Mouse (Mus musculus) heart, embryonic 14.5 days (tissue): ENCODE data around the gene Sall4. TPM values are rescaled to one million over a fixed set of nuclear protein-coding genes. Genes with fewer than 3 reads are reported as not detected.
A peak's percentile ranks its signal among the peaks of the same experiment; 100 is the strongest.

ENCODE experiments used
- ATAC-seq: fragments of 200-750 bp; cut with Nextera tagmentation; 2 replicates; pipeline ENCODE4 v1.8.0; 2017; ENCODE audit warnings: low read depth, moderate TSS enrichment; ENCODE audit not compliant: insufficient number of reproducible peaks, insufficient read depth, low FRiP score
- H3K27ac ChIP-seq, 2 experiments: fragments of 200-500 bp in 1 of 2; fragments of 300-500 bp in 1 of 2; sonication (generic) in 1 of 2; replicated peaks in 1 of 2; 2 replicates each; pipeline ENCODE4 v1.5.1; 2012 to 2014; ENCODE audit warnings: low read depth in 2 of 2, low read length in 2 of 2, control low read depth in 1 of 2, mild to moderate bottlenecking in 1 of 2, mixed read lengths in 1 of 2; ENCODE audit not compliant: control insufficient read depth in 1 of 2, insufficient read depth in 1 of 2
- H3K27me3 ChIP-seq: fragments of 300-500 bp; sonication (generic); 2 replicates; pipeline ENCODE4 v1.6.1; 2014; ENCODE audit warnings: mild to moderate bottlenecking, low read length, control low read depth; ENCODE audit not compliant: control insufficient read depth, insufficient read depth
- H3K36me3 ChIP-seq: fragments of 300-500 bp; sonication (generic); 2 replicates; pipeline ENCODE4 v1.6.1; 2014; ENCODE audit warnings: mild to moderate bottlenecking, control low read depth, low read length, mixed read lengths; ENCODE audit not compliant: control insufficient read depth, insufficient read depth
- H3K4me1 ChIP-seq, 2 experiments: fragments of 200-500 bp in 1 of 2; fragments of 300-500 bp in 1 of 2; sonication (generic) in 1 of 2; 2 replicates each; pipeline ENCODE4 v1.6.1; 2012 to 2014; ENCODE audit warnings: low read length in 2 of 2, control low read depth in 1 of 2, mixed read lengths in 1 of 2; ENCODE audit not compliant: control insufficient read depth in 2 of 2, insufficient read depth in 2 of 2
- H3K4me2 ChIP-seq: fragments of 300-500 bp; sonication (generic); 2 replicates; pipeline ENCODE4 v1.6.1; 2014; ENCODE audit warnings: mild to moderate bottlenecking, low read length
- H3K4me3 ChIP-seq, 2 experiments: fragments of 200-500 bp in 1 of 2; fragments of 300-500 bp in 1 of 2; sonication (generic) in 1 of 2; 2 replicates each; pipeline ENCODE4 v1.5.1; 2012 to 2014; ENCODE audit warnings: low read length in 2 of 2, mild to moderate bottlenecking in 2 of 2, control low read depth in 1 of 2, low read depth in 1 of 2, moderate library complexity in 1 of 2; ENCODE audit not compliant: control insufficient read depth in 1 of 2, insufficient read depth in 1 of 2
- H3K9ac ChIP-seq: fragments of 300-500 bp; sonication (generic); 2 replicates; pipeline ENCODE4 v1.6.1; 2014; ENCODE audit warnings: mild to moderate bottlenecking, low read length
- H3K9me3 ChIP-seq: fragments of 300-500 bp; sonication (generic); 2 replicates; pipeline ENCODE4 v1.6.1; 2016; ENCODE audit warnings: low read length, control low read depth; ENCODE audit not compliant: control insufficient read depth
- WGBS: fragments of 180-500 bp; shearing (Covaris S2); extraction: QIAGEN DNeasy Blood & Tissue Kit; methylation state at CpG from one replicate; pipeline ENCODE4 v1.1.7; 2014; 5-methylcytosine and 5-hydroxymethylcytosine counted together
- polyA plus RNA-seq: library from polyadenylated mRNA; unstranded; fragments of >200 nt; fragmentation: Nextera tagmentation; extraction: Ambion mirVana; gene quantifications from 2 replicates; pipeline ENCODE4 v1.2.1, GENCODE M21; 2014

Gene Sall4
- polyA plus RNA-seq, 1 experiment from 2014 or later, result 0.84 TPM

DNA sequence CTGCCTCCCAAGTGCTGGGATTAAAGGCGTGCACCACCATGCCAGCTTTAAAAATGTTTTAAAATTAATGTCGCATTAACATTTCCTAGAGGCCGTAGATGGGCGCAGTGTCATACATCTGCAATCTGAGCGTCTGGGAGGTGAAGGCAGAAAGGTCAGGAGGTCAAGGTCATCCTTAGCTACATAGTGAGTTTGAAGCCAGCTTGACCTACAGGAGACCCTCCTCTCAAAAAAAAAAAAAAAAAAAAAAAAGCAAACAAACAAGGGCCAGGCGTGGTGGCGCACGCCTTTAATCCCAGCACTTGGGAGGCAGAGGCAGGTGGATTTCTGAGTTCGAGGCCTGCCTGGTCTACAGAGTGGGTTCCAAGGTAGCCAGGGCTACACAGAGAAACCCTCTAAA lies 18.4 kb upstream of the Sall4 start:
- Histone ChIP-seq H3K27ac (no peak overlapping the region), H3K4me2 (no peak overlapping the region), H3K9ac (no peak overlapping the region), H3K27me3 (no peaks in the 10 kb centered on the region), H3K9me3 (no peaks in the 10 kb centered on the region), H3K4me1 (no peaks in the 10 kb centered on the region), H3K4me3 (no peak overlapping the region), H3K36me3 (no peaks in the 10 kb centered on the region)
- 91% methylated on average over 9 of the region's 9 CpGs for WGBS
- ATAC-seq, result no peak

DNA sequence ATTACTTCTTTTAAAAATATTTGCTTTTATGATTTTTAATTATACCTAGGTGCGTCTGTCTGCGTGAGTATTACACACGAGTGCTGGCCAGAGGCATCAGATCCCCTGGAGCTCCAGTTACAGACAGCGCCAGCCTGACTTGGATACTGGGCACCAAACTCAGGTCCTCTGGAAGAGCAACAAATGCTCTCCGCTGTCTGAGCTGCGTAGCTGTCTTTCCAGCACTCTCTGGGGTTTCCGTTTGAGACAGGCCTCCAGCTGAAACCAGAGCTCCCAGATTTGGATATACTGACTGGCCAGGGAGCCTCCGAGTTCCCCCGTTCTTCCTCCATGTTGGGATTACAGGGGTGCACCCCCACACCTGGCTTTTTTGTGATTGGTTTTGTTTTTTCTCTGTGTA lies 12.9 kb upstream of the Sall4 start:
- Histone ChIP-seq H3K27me3 (no peaks in the 10 kb centered on the region), H3K4me3 (no peak overlapping the region), H3K4me1 (peaks cover 0 to 4% of the 10 kb centered on the region in 2 experiments; a peak in 1 of 4 replicates), H3K36me3 (no peaks in the 10 kb centered on the region), H3K27ac (no peak overlapping the region), H3K4me2 (no peak overlapping the region), H3K9ac (no peak overlapping the region), H3K9me3 (no peaks in the 10 kb centered on the region)
- 41% methylated on average over 9 of the region's 9 CpGs for WGBS
- no peak for ATAC-seq

DNA sequence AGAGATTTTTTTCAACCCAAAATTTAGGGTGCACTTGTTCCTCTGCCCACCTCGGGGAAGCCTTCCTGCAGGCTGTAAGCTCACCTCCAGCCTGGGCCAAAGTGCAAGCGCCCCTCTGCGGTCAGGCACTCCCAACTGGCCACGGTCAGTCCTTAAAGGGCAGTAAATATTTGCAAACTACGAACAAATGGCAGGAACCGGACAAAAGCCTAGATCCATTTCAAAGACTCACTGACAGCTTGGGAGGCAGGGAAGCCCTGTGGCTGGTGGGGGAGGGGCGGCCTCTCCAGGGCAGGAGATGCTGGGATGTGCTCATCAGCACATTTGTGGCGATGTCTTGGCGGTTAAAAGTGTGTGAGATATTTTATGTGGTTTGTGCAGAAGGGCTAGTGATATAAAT lies 12.3 kb upstream of the Sall4 start:
- WGBS, result 17% methylated on average over 9 of the region's 9 CpGs
- Histone ChIP-seq H3K4me2 (no peak overlapping the region), H3K36me3 (no peaks in the 10 kb centered on the region), H3K27ac (no peak overlapping the region), H3K9ac (no peak overlapping the region), H3K4me3 (no peak overlapping the region), H3K4me1 (peaks cover 0 to 4% of the 10 kb centered on the region in 2 experiments; a peak in 1 of 4 replicates), H3K9me3 (no peaks in the 10 kb centered on the region), H3K27me3 (no peaks in the 10 kb centered on the region)
- ATAC-seq, result no peak

GRCm38 (mm10) chr2:168777481-168777880 lies 9.7 kb upstream of the Sall4 start:
- no peaks in the 10 kb centered on the region for H3K27me3 ChIP-seq
- peaks cover 0 to 4% of the 10 kb centered on the region in 2 experiments; a peak in 1 of 4 replicates for H3K4me1 ChIP-seq
- no peaks in the 10 kb centered on the region for H3K36me3 ChIP-seq
- H3K9me3 ChIP-seq, result no peaks in the 10 kb centered on the region
- no peak overlapping the region for H3K9ac ChIP-seq
- no peak for ATAC-seq
- no peak overlapping the region for H3K4me2 ChIP-seq
- H3K4me3 ChIP-seq, result no peak overlapping the region
- no peak overlapping the region for H3K27ac ChIP-seq

DNA sequence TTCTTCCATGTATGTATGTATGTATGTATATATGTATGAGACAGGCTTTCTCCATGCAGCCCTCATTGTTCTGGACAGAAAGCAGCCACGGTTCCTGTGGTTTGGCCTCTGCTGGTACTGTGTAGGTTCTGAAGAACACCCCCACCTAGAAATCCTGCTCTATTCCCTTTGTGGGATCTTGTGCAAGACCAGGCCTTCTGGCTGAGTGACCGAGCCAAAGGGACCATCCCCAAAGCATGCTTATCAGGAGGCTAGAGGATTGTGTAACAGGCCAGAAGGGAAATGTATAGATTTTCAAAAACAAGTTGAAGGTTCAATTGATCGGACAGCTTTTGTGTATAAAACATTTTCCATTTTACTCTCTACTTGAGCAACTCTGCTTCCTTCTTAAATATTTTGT lies 8.5 kb upstream of the Sall4 start:
- Histone ChIP-seq H3K27ac (no peak overlapping the region), H3K27me3 (no peaks in the 10 kb centered on the region), H3K4me1 (peaks cover 0 to 4% of the 10 kb centered on the region in 2 experiments; a peak in 1 of 4 replicates), H3K4me3 (no peak overlapping the region), H3K9ac (no peak overlapping the region), H3K9me3 (no peaks in the 10 kb centered on the region), H3K36me3 (no peaks in the 10 kb centered on the region), H3K4me2 (no peak overlapping the region)
- no peak for ATAC-seq
- 70% methylated on average over 3 of the region's 3 CpGs for WGBS

DNA sequence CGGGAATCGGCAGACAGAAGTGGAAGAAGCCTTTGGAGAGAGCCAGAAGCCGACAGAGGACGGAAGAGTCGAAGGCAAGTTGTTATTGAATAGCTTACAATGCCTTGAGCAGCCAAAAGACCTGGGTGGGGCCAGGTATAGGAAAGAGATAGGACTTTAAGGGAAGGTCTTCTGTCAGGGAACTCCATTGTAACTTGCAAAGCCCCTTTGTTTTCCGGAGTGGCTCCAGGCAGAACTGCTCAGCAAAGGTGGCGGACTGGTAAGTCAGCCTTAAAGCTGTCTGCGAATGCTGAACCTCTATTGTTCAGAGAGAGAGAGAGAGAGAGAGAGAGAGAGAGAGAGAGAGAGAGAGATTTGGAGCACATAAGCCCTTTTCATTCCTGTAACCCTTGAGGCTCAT lies 1.5 kb upstream of the Sall4 start:
- Histone ChIP-seq H3K9me3 (no peaks in the 10 kb centered on the region), H3K4me2 (no peak overlapping the region), H3K27me3 (peaks cover 49% of the 10 kb centered on the region), H3K9ac (no peak overlapping the region), H3K4me1 (peaks cover 0 to 11% of the 10 kb centered on the region in 2 experiments; a peak in 3 of 4 replicates), H3K36me3 (no peaks in the 10 kb centered on the region), H3K4me3 (no peak overlapping the region), H3K27ac (no peak overlapping the region)
- ATAC-seq, result no peak
- 74% methylated on average over 8 of the region's 8 CpGs for WGBS

GRCm38 (mm10) chr2:168766538-168767361 lies 993 bp downstream of the Sall4 start:
- Histone ChIP-seq H3K4me1 (peaks cover 3 to 15% of the 10 kb centered on the region in 2 experiments; a peak in 3 of 4 replicates), H3K9ac (peak overlapping the region; percentile 80), H3K27ac (peak overlapping the region; percentile 49 to 68; a peak in 3 of 4 replicates), H3K36me3 (no peaks in the 10 kb centered on the region), H3K9me3 (no peaks in the 10 kb centered on the region), H3K4me3 (peak overlapping the region; percentile 67 to 70), H3K27me3 (peaks cover 68% of the 10 kb centered on the region), H3K4me2 (peak overlapping the region; percentile 95)
- WGBS, result under 1% methylated on average over 45 of the region's 52 CpGs
- ATAC-seq, result no peak
